Mouse (Mus musculus) 3T3-L1 (cell line): ENCODE measurements at regions not wholly inside any gene's neighbourhood (a gene's known extent, or its start where the extent isn't known, plus 50 kb on each side); places are given as distances from the start of the nearest gene placed in this dataset.

ENCODE experiments used
- DNase-seq: peaks from one replicate; pipeline ENCODE4 v3.0.0-alpha.2; 2015; ENCODE audit warnings: low read depth, low spot score

DNA sequence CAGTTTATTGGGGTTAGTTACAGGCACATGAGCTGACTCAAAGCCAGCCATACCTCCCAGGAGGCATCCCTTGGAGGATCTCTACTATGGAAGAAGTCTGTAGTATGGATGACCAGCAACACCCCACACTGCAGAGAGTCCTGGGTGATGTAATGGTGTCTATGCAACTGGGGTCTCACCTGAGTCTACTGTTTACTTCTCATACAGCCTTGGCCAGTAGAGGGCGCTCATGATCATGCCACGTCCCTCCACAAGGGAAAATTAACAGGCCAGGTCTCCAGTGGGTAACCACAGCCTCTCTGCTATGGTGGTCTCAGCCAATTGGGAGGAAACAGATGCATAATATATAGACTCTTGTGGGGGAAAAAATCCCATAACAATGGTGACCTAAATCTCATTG lies 111.7 kb downstream of the Cdh26 start:
- peak; percentile 13 for DNase-seq

DNA sequence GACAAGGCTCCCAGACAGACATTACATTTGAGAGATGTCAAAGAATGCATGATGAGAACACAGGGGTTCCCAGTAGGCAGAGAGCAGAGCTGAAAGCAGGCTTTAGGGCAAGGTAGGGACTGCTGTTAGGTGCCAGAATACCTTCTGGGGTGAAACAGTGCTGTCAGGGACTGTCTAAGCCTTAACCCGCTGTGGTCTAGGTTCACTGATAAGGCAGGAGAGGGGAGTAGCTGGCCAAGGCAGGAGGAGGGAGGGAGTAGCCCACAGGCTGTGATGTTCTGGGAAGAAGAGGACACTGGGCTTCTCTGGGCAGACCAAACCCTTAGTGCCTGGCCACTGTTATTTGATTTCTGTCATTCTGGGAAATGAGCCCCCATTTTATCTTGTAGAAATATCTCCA lies 114.1 kb downstream of the Cdh26 start:
- no peak for DNase-seq

DNA sequence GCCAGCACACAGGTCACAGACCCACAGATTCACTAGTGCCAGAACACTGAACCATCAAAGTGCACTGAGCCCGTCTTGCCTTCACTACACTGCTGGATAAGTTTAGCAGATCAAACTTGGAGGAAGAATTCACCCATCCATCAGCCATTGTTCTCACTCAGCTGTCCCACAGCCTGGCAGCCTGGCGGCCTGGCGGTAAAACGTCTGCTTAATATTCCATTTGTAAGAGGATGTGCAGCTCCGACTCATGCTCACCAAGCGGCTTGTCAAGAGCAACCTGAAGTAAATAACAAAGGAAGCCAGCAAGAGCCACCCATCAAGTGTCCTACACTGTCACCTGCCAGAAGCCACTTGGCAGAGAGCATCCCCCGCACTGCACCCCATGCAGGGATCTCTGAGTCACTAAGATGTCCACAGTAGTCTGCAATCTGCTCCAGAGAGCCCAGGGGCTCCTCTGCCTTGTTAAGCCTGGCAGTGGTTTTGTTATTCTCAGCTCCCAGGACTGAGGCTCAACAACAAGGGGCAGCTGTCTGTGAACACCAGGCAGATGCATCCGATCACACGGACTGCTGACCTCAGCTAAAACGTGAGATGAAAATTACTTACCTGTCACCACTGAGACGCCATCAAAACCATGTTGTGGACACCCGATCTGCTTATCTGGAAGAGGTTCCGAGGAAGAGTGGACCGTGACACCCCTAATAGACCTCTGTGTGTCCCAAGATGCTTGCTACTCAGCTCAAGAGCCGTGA lies 115.4 kb downstream of the Cdh26 start:
- DNase-seq: no peak

DNA sequence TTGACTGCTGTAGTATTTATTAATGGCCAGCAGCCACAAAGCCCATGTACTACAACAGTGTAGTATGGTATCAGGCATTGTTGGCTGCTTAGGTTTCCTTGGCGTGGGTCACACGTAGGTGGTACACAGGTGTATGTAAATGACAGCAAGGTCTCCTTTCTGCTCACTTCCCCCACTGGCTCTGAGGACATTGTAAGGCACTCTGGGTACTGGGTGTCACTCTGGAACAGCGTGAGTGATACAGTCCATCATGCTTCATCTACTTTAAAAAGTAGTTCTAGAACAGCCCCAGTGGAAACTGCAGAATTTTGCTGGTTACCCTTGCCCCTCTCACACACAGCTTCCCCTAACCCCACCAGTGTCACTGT lies 116.0 kb downstream of the Cdh26 start:
- no peak for DNase-seq

GRCm38 (mm10) chr2:178546888-178547287 lies 116.6 kb downstream of the Cdh26 start:
- no peak for DNase-seq

GRCm38 (mm10) chr2:178548937-178549336 lies 118.6 kb downstream of the Cdh26 start:
- DNase-seq: no peak

- no peak for DNase-seq
Observed at GRCm38 (mm10) chr2:178553736-178554135, 123.4 kb downstream of the Cdh26 start.

DNA sequence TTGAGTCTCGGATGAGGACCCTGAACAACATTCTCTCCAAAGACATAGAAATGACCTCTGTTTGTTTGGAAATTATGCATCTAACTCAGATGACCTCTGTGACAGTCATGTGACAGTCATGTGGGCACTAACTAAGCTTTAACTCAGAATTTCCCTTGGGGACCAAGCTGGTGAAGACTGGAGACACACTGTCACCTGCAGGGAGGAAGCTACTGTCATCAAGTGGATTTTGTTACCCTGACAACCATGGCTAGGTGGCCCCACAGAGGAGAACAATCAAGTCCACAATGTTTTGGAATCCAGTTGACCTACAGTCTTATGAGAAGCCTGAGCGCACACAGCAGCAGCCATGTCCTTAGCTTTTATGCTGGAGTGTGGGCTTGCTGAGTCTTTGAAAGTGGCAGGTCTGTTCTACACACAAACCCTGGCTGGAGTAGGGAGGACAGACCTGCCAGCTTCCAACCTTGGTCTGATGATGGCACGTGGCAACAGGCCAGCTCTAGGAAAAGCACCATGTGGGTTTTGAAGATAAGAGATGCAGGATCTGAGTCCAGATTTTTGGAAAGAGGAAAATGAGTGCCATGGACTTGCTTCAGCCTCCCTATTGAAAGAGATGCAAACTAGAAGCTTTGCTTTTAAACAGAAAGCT lies 125.5 kb downstream of the Cdh26 start:
- DNase-seq: no peak

DNA sequence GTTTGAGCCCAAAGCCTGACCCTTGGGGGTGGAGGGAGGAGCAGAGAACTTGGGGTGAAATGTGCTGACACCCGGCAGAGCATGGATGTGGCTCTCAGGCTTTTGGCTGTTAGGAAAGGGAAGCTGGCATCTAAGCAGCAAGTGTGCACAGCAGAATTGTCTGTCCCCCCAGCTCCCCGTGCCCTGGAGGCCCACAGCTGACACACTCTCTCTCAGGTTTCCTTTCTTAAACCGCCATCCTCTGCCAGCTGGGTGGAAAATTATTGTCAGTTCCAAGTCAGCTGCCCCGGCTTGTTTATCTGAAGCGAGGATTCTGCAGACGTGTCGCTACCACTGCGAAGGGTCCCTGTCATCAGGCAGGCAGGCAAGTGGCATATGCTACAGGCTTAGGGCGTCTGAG lies 127.6 kb downstream of the Cdh26 start:
- DNase-seq: no peak

DNA sequence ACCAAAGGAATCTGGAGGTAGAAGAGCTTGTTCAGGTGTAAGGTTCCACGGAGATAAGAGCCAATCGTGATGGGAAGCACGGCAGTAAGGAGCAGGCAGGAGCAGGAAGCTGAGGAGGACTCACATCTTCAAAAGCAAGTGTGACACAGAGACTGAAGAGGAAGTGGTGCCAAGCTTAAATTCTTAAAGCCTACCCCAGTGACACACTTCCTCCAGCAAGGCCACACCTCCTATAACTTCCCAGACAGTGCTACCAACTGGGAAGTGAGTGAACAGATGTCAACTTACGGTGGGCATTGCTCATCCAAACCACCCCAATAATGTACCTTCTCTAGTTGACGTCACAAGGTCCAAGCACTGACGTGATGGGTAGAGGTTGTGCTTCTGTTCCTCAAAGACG lies 133.0 kb downstream of the Cdh26 start:
- DNase-seq: no peak

GRCm38 (mm10) chr2:178565368-178565818 lies 135.1 kb downstream of the Cdh26 start:
- peak; percentile 8 for DNase-seq

DNA sequence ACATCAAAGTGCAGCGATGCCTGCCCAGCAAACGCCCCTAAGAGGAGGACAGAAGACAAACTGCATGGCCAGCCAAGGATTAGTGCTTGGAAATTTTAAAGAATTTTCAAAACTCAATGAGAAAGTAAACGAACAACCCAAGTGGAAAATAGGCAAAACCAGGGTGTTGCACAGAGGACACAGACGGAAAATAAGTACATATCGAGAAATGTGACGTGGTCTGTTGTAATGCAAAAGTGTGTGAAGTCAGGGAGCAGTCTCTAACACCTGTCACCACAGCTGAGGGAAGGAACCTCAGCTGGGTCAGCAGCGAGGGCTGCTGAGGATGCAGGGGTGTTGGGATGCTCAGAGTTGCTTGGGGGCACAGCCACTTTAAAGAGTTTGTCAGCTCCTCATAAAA lies 137.2 kb downstream of the Cdh26 start:
- DNase-seq: no peak

DNA sequence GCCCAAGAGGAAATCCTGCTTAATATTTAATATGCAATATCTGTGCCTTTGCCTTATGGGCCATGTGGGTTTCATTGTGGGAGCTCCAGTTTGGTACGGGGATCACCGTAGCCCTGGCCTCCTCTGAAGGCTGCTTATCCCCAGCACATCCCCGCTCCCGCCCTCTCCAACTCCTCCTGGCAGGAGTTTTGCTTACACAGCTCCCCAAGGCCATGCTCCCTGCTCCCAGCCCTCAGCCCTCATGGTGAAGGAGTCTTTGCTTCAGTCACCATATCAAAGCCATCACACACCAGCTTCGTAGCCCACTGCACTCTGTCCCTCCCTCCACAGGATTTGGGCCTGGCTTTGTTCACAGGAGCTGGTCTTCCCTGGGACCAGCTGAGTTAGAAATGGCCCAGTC lies 142.0 kb downstream of the Cdh26 start:
- DNase-seq: no peak

DNA sequence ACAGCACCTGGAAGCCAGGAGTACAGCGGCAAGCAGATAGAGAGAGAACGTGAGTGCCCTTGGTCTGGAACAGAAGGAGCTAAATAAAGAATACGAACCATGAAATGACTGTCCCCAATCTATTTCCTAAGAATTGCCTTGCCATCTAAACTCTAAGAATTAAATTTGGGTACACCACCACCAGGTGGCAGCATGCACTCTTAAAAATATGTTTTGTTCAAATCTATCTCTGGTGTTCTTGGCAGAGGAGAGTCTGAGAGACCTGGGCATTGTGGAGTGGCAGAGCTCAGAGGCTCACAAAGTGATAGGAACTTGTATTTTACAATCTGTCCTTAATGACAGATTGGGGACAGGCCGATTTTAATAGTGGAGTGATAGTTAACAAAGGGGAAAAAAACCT lies 144.5 kb downstream of the Cdh26 start:
- peak; percentile 78 for DNase-seq

GRCm38 (mm10) chr2:178575403-178575802 lies 145.1 kb downstream of the Cdh26 start:
- DNase-seq: no peak

- DNase-seq: no peak
Observed at GRCm38 (mm10) chr2:178576067-178576466, 145.7 kb downstream of the Cdh26 start.

DNA sequence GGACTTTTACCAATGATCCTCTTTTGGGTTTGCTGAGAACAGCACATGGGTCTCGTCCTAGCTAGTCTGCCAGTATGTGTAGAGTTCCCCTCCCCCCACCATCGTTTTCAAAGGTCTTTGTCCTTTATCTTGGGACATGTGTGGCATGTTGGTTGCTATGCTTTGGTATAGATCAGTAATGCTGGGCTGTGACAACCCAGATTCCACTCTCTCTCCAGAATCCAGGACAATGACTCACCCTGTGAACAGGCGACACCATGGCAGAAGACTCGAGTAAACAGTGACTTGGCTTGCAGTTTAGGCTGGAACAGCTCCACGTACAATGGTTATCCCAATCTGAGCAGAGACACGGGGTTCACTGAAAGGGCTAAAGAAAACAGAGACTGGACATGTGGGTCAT lies 149.2 kb downstream of the Cdh26 start:
- DNase-seq: no peak

DNA sequence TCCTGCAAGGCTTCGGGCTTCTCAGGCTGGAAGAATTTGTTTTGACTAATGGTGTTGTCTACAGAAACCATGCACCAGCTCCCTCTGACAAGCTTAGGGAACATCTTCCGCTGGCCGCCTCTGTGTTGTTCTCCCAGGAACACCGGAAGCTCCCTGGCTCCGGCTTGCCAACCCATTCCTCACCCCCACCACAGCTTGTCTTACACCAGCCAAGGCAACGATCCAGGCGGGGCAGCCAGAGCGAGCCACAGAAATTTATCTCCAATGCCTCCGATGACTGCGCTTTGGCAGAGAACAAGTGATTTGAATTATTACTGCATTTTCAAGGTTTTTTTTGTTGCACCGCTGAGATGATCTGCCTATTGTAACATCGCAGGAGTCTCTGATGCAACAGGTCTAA lies 151.0 kb downstream of the Cdh26 start:
- DNase-seq: no peak

DNA sequence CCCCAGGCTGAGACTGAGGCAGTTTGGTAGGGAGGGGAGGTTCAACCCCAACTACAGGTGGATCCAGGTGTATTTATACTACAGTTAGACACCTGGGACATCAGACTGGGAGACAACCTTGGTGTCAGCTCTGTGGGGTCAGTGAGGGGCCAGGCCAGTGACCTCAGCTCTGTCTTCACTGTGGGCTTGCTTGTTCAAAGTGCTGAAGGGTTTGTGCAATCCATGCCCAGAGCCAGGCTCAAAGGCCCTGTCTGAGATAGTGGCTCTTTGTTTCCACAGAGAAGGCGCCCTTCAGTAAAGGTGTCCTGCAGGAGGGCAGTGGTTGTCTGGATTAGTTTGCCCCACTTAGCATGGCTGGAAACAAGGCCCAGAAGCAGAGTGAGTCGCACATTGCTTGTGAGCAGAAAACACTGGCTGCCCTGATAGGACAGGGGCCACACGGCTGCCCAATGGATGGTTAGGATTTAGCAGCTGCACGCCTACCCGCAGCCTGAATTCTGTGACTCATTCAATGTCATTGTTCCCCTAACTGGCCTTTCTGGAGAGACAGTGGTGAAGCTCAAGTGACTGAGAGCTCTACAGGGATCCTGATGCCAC lies 154.7 kb downstream of the Cdh26 start:
- no peak for DNase-seq

DNA sequence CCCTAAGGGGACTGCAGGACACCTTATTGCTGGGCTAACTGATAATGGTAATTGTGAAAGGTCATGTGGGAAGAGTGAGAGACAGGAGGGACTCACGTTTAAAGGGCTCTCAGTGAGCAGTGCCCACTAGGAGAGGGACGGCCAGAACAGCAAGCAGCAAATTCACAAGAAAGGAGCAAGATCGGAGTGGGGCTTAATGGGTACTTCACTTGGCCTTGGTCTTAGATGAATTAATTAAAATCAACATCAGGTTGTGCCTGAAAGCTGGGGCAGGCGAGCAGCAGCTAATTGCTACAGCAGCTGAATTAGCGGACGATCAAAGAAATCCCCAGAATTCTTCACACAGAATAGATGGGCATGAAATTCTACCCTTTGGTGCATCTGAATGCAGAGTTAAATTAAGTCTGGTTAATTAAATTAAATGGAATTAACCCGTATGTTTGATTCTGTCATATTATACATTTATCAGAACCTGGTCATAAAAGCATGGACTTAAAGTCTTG lies 156.9 kb downstream of the Cdh26 start:
- no peak for DNase-seq

GRCm38 (mm10) chr2:178593743-178594142 lies 163.4 kb downstream of the Cdh26 start:
- no peak for DNase-seq

DNA sequence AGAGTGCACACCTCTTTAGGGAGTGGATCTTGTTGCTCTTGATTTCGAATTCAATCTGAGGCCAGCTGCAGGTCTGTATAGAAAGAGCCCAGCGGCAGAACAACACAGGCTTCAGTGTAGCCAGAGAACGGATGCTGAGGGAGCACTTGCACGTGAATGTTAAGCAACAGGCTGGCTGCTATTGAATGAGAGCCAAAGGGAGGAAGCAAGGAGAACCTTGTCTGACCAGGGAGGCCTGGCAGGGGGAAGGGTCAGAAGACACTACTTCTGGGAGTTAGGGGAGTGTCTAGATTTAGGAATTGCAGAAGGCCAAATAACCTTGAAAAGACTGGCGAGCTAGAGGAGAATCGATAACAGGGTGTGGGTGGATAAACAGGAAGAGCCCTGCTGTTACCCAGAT lies 163.8 kb downstream of the Cdh26 start:
- no peak for DNase-seq
